Mouse (Mus musculus): ENCODE data around the gene 4931409K22Rik. TPM values are rescaled to one million over a fixed set of nuclear protein-coding genes. Genes with fewer than 3 reads are reported as not detected.

Gene 4931409K22Rik
- polyA plus RNA-seq, 1 experiment from 2014 or later: 0.13 TPM

DNA sequence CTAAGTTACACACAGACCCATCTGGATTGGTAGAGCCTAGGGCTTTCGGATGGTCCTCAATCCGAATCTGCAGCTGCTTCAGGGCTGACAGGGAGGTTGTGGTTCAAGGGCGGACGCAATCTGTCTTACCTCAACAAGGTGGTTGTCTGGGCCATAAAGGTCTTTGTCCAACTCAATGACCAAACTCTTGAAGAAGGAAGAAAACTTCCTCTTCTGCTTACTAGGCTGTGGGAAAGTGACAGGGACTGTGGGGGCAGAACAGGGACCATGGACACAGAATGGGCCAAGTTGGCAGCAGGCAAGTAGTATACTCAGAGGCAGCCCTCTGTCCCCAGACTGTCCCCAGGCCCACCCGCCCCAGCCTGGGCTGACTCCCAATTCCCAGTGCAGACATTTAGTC is 38.7 kb upstream of the 4931409K22Rik start:
- 91% methylated on average over 5 of the region's 5 CpGs for WGBS
- Histone ChIP-seq H3K36me3 (ENCODE audit: control insufficient read depth, insufficient read depth, low read length) (peaks cover 18% of the 10 kb centered on the region; the same call in 1 of the 2 replicates), H3K4me3 (replicated peaks; ENCODE audit: low read length) (no peak overlapping the region), H3K27me3 (ENCODE audit: control insufficient read depth, insufficient read depth, low read length) (no peaks in the 10 kb centered on the region), H3K4me1 (ENCODE audit: control insufficient read depth, insufficient read depth, low read length) (peaks cover 33% of the 10 kb centered on the region), H3K9me3 (replicated peaks; ENCODE audit: control insufficient read depth, low read length) (no peaks in the 10 kb centered on the region), H3K4me2 (ENCODE audit: low read depth, low read length) (no peak overlapping the region), H3K9ac (ENCODE audit: low read length) (no peak overlapping the region), H3K27ac (ENCODE audit: low read length) (no peak overlapping the region)
- ATAC-seq (ENCODE audit: insufficient read depth, low FRiP score): no peak

- Histone ChIP-seq H3K4me1 (ENCODE audit: control insufficient read depth, insufficient read depth, low read length) (peaks cover 30% of the 10 kb centered on the region), H3K4me2 (ENCODE audit: low read depth, low read length) (no peak overlapping the region), H3K9ac (ENCODE audit: low read length) (no peak overlapping the region), H3K36me3 (ENCODE audit: control insufficient read depth, insufficient read depth, low read length) (peaks cover 18% of the 10 kb centered on the region; the same call in 1 of the 2 replicates), H3K27me3 (ENCODE audit: control insufficient read depth, insufficient read depth, low read length) (no peaks in the 10 kb centered on the region), H3K9me3 (replicated peaks; ENCODE audit: control insufficient read depth, low read length) (no peaks in the 10 kb centered on the region), H3K27ac (ENCODE audit: low read length) (no peak overlapping the region), H3K4me3 (replicated peaks; ENCODE audit: low read length) (no peak overlapping the region)
- no peak for ATAC-seq (ENCODE audit: insufficient read depth, low FRiP score)
- WGBS: 88% methylated on average over 5 of the region's 5 CpGs
These were observed 37.7 kb upstream of the 4931409K22Rik start for GRCm38 (mm10) chr5:24594346-24594745.

DNA sequence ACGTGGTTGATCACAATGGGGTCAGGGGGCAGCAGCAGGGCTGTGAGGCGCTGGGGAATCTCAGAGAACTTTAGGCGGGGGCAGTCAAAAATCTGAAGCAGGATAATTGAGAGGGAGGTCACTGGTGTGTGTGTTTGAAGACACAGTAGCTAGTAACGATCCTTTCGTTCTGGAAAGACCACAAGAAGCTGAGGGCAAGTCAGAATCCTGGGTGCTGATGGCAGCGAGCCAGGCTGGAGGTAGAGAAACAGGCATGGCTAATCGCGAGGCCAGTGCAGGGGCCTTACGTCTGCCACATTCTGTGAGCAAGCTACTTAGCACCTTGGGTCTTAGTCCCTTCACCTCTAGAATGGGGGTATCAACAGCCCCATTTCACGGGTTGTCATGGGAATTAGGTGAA is 37.3 kb upstream of the 4931409K22Rik start:
- WGBS: 63% methylated on average over 10 of the region's 10 CpGs
- no peak overlapping the region for H3K9ac ChIP-seq (ENCODE audit: low read length)
- H3K27ac ChIP-seq (ENCODE audit: low read length): no peak overlapping the region
- no peaks in the 10 kb centered on the region for H3K27me3 ChIP-seq (ENCODE audit: control insufficient read depth, insufficient read depth, low read length)
- H3K4me2 ChIP-seq (ENCODE audit: low read depth, low read length): no peak overlapping the region
- H3K9me3 ChIP-seq (replicated peaks; ENCODE audit: control insufficient read depth, low read length): no peaks in the 10 kb centered on the region
- no peak overlapping the region for H3K4me3 ChIP-seq (replicated peaks; ENCODE audit: low read length)
- no peak for ATAC-seq (ENCODE audit: insufficient read depth, low FRiP score)
- H3K36me3 ChIP-seq (ENCODE audit: control insufficient read depth, insufficient read depth, low read length): peaks cover 18% of the 10 kb centered on the region; the same call in 1 of the 2 replicates
- H3K4me1 ChIP-seq (ENCODE audit: control insufficient read depth, insufficient read depth, low read length): peaks cover 27% of the 10 kb centered on the region

GRCm38 (mm10) chr5:24593230-24593629 is 36.6 kb upstream of the 4931409K22Rik start:
- H3K4me2 ChIP-seq (ENCODE audit: low read depth, low read length): no peak overlapping the region
- H3K27me3 ChIP-seq (ENCODE audit: control insufficient read depth, insufficient read depth, low read length): no peaks in the 10 kb centered on the region
- 80% methylated on average over 10 of the region's 10 CpGs for WGBS
- H3K9me3 ChIP-seq (replicated peaks; ENCODE audit: control insufficient read depth, low read length): no peaks in the 10 kb centered on the region
- no peak overlapping the region for H3K4me3 ChIP-seq (replicated peaks; ENCODE audit: low read length)
- peaks cover 18% of the 10 kb centered on the region; the same call in 1 of the 2 replicates for H3K36me3 ChIP-seq (ENCODE audit: control insufficient read depth, insufficient read depth, low read length)
- H3K9ac ChIP-seq (ENCODE audit: low read length): no peak overlapping the region
- no peak overlapping the region for H3K27ac ChIP-seq (ENCODE audit: low read length)
- peaks cover 21% of the 10 kb centered on the region for H3K4me1 ChIP-seq (ENCODE audit: control insufficient read depth, insufficient read depth, low read length)
- ATAC-seq (ENCODE audit: insufficient read depth, low FRiP score): no peak

DNA sequence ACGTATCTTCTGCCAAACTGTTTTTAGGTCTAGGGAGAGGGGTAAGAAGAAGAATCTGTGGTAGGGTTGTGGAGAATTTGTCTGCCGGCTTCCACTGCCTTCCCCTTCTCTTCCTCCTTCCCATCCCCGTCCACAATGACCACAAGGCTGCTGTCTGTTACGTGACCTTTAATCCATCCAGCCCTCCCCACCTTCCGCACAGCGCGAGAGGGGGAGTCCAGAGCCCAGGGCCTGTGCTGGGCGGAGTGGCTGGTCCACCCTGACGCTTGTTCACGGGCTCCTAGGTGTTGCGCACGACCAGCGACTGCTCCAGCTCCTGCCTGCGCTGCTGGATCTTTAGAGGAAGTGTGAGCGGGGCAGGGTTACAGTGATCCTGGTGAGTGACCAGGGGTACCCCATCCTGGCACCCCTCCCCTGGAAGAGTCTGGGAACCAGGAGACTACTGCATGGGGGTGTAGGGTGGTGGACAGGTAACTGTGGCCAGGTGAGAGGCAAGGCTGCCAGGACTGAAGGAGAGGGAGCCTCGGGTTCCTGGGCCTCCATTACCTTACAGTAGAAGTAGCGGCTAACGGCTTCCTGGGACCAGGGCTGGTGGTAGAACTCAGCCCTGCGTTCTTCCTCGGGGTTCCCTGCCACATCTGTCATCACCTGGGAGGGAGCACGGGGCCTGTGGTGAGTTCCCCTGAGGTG is 36.0 kb upstream of the 4931409K22Rik start:
- Histone ChIP-seq H3K4me3 (replicated peaks; ENCODE audit: low read length) (no peak overlapping the region), H3K9ac (ENCODE audit: low read length) (no peak overlapping the region; the same call in 1 of the 2 replicates), H3K4me2 (ENCODE audit: low read depth, low read length) (0 out of 2 replicates have a peak overlapping the region, but pooled peaks have one; percentile 30), H3K27me3 (ENCODE audit: control insufficient read depth, insufficient read depth, low read length) (no peaks in the 10 kb centered on the region), H3K4me1 (ENCODE audit: control insufficient read depth, insufficient read depth, low read length) (peaks cover 19% of the 10 kb centered on the region), H3K27ac (ENCODE audit: low read length) (no peak overlapping the region), H3K36me3 (ENCODE audit: control insufficient read depth, insufficient read depth, low read length) (peaks cover 18% of the 10 kb centered on the region; the same call in 1 of the 2 replicates), H3K9me3 (replicated peaks; ENCODE audit: control insufficient read depth, low read length) (no peaks in the 10 kb centered on the region)
- WGBS: 70% methylated on average over 21 of the region's 21 CpGs
- no peak for ATAC-seq (ENCODE audit: insufficient read depth, low FRiP score)

GRCm38 (mm10) chr5:24591796-24592470 is 35.3 kb upstream of the 4931409K22Rik start:
- Histone ChIP-seq H3K4me1 (ENCODE audit: control insufficient read depth, insufficient read depth, low read length) (peaks cover 21% of the 10 kb centered on the region), H3K4me3 (replicated peaks; ENCODE audit: low read length) (0 out of 2 replicates have a peak overlapping the region, but pooled peaks have one; percentile 3), H3K9ac (ENCODE audit: low read length) (peak overlapping the region; percentile 47; the same call in 1 of the 2 replicates), H3K9me3 (replicated peaks; ENCODE audit: control insufficient read depth, low read length) (no peaks in the 10 kb centered on the region), H3K27me3 (ENCODE audit: control insufficient read depth, insufficient read depth, low read length) (no peaks in the 10 kb centered on the region), H3K36me3 (ENCODE audit: control insufficient read depth, insufficient read depth, low read length) (peaks cover 18% of the 10 kb centered on the region; the same call in 1 of the 2 replicates), H3K27ac (ENCODE audit: low read length) (no peak overlapping the region), H3K4me2 (ENCODE audit: low read depth, low read length) (peak overlapping the region; percentile 30; the same call in 1 of the 2 replicates)
- ATAC-seq (ENCODE audit: insufficient read depth, low FRiP score): no peak
- 51% methylated on average over 24 of the region's 24 CpGs for WGBS

DNA sequence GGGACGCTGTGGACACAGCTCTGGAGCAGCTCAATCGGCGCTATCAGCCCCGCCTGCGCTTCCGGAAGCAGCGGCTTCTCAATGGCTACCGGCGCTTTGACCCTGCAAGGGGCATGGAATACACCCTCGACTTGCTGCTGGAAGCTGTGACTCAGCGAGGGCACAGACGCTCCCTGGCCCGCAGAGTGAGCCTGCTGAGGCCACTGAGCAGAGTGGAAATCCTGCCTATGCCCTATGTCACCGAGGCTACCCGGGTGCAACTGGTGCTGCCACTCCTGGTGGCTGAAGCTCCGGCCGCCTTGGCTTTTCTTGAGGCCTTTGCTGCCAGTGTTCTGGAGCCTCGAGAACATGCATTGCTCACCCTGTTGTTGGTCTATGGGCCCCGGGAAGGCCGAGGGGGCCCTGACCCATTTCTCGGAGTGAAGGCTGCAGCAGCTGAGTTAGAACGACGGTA is 34.7 kb upstream of the 4931409K22Rik start:
- no peak for ATAC-seq (ENCODE audit: insufficient read depth, low FRiP score)
- H3K27ac ChIP-seq (ENCODE audit: low read length): peak overlapping the region; percentile 4; the same call in 1 of the 2 replicates
- H3K4me1 ChIP-seq (ENCODE audit: control insufficient read depth, insufficient read depth, low read length): peaks cover 15% of the 10 kb centered on the region
- peak overlapping the region; percentile 47 for H3K9ac ChIP-seq (ENCODE audit: low read length)
- WGBS: 39% methylated on average over 23 of the region's 23 CpGs
- peaks cover 18% of the 10 kb centered on the region; the same call in 1 of the 2 replicates for H3K36me3 ChIP-seq (ENCODE audit: control insufficient read depth, insufficient read depth, low read length)
- H3K9me3 ChIP-seq (replicated peaks; ENCODE audit: control insufficient read depth, low read length): no peaks in the 10 kb centered on the region
- H3K27me3 ChIP-seq (ENCODE audit: control insufficient read depth, insufficient read depth, low read length): no peaks in the 10 kb centered on the region
- H3K4me2 ChIP-seq (ENCODE audit: low read depth, low read length): peak overlapping the region; percentile 30
- 0 out of 2 replicates have a peak overlapping the region, but pooled peaks have one; percentile 3 for H3K4me3 ChIP-seq (replicated peaks; ENCODE audit: low read length)

GRCm38 (mm10) chr5:24589511-24590500 is 33.2 kb upstream of the 4931409K22Rik start:
- Histone ChIP-seq H3K4me2 (ENCODE audit: low read depth, low read length) (no peak overlapping the region), H3K27ac (ENCODE audit: low read length) (no peak overlapping the region), H3K9me3 (replicated peaks; ENCODE audit: control insufficient read depth, low read length) (no peaks in the 10 kb centered on the region), H3K9ac (ENCODE audit: low read length) (no peak overlapping the region), H3K4me1 (ENCODE audit: control insufficient read depth, insufficient read depth, low read length) (peaks cover 20% of the 10 kb centered on the region), H3K27me3 (ENCODE audit: control insufficient read depth, insufficient read depth, low read length) (no peaks in the 10 kb centered on the region), H3K4me3 (replicated peaks; ENCODE audit: low read length) (no peak overlapping the region), H3K36me3 (ENCODE audit: control insufficient read depth, insufficient read depth, low read length) (peaks cover 18% of the 10 kb centered on the region; the same call in 1 of the 2 replicates)
- ATAC-seq (ENCODE audit: insufficient read depth, low FRiP score): no peak
- WGBS: 92% methylated on average over 20 of the region's 20 CpGs

Measured in stomach, embryonic 16.5 days (tissue).